10 mouse cellular contexts compared by ENCODE assay signal in genomic region chr11:16871120-16871519, GRCm38 (mm10).
A peak's percentile ranks its signal among the peaks of the same experiment; 100 is the strongest.
DNase-seq lines count a peak whose midpoint lies in the region; ATAC-seq and TF ChIP-seq lines count a peak whose summit lies in the region.
"Had no signal": no experiment of that assay in that cellular context is flagged by ENCODE, and none has a peak within 500 bp of the region (broad histone marks: within the 10 kb centered on the region; RNA-seq: fewer than 3 reads in every experiment).

No protein-coding gene starts in this region.

- H3K4me2 ChIP-seq in lung, postnatal 0 days (replicated peaks; ENCODE audit: low read depth, low read length): no peak overlapping the region
- H3K4me2 ChIP-seq: embryonic facial prominence, embryonic 13.5 days; limb, embryonic 13.5 days had no signal

- no peak overlapping the region for H3K9ac ChIP-seq in MEL (ENCODE audit: control insufficient read depth, low read depth, low read length, poor library complexity, severe bottlenecking)
- H3K9ac ChIP-seq in lung, postnatal 0 days (replicated peaks; ENCODE audit: low read depth): no peak overlapping the region
- H3K9ac ChIP-seq: embryonic facial prominence, embryonic 13.5 days; limb, embryonic 13.5 days had no signal

- no peak for TF ChIP-seq EP300 in MEL (IDR thresholded peaks at IDR 0.05; ENCODE audit: low read depth in 1 of 2, low read length in 2 of 2)
- TF ChIP-seq EP300 in lung, postnatal 0 days (IDR thresholded peaks at IDR 0.05): no peak

- H3K4me3 ChIP-seq in left cerebral cortex, adult 2 months: no peak overlapping the region
- H3K4me3 ChIP-seq in MEL (ENCODE audit: control insufficient read depth in 1 of 2, insufficient read depth in 1 of 2, low read depth in 2 of 2, low read length in 2 of 2): no peak overlapping the region
- no peak overlapping the region for H3K4me3 ChIP-seq in lung, postnatal 0 days (ENCODE audit: low read depth, low read length)
- H3K4me3 ChIP-seq: embryonic facial prominence, embryonic 13.5 days; limb, embryonic 13.5 days had no signal

- WGBS in lung, postnatal 0 days: 48% methylated on average over 5 of the region's 5 CpGs

- ATAC-seq in lung, postnatal 0 days: peak; percentile 56

- no peaks in the 10 kb centered on the region for H3K36me3 ChIP-seq in MEL (ENCODE audit: control insufficient read depth in 1 of 2, insufficient read depth in 2 of 2, low read length in 2 of 2)
- no peaks in the 10 kb centered on the region for H3K36me3 ChIP-seq in lung, postnatal 0 days (ENCODE audit: insufficient read depth, low read length)

- TF ChIP-seq RAD21 in MEL (IDR thresholded peaks at IDR 0.05; ENCODE audit: low read depth, low read length): peak; percentile 52

- DNase-seq in left cerebral cortex, adult 2 months (ENCODE audit: extremely low spot score in 1 of 2, low spot score in 2 of 2): peak; percentile 20
- no peak for DNase-seq in left cerebral cortex, adult 11 months (ENCODE audit: low spot score)
- peak; percentile 22 for DNase-seq in MEL (ENCODE audit: low read depth, low spot score)
- peak; percentile 6 for DNase-seq in cerebellum, adult 9-10 months
- DNase-seq in kidney, adult 11 months: peak; percentile 79
- DNase-seq in lung, postnatal 0 days (ENCODE audit: low spot score): peak; percentile 65
- DNase-seq in thymus, postnatal 14 days: peak; percentile 63
- no peak for DNase-seq in Muller cell, postnatal 12 days (ENCODE audit: inconsistent ontology term)

- intact Hi-C loops in left cerebral cortex, adult 2 months (cut with DNase I): loop anchor here (5.0 kb wide), 1 partner anchor 344 kb away; no protein-coding TSS in a partner anchor

- no peak overlapping the region for H3K27ac ChIP-seq in left cerebral cortex, adult 2 months
- no peak overlapping the region for H3K27ac ChIP-seq in MEL (ENCODE audit: control insufficient read depth, low read depth, low read length)
- no peak overlapping the region for H3K27ac ChIP-seq in lung, postnatal 0 days (ENCODE audit: low read length)
- H3K27ac ChIP-seq: embryonic facial prominence, embryonic 13.5 days; limb, embryonic 13.5 days had no signal

- no peaks in the 10 kb centered on the region for H3K9me3 ChIP-seq in MEL (replicated peaks; ENCODE audit: insufficient read depth, low read length)
- no peaks in the 10 kb centered on the region for H3K9me3 ChIP-seq in lung, postnatal 0 days (ENCODE audit: low read length)
- H3K9me3 ChIP-seq: embryonic facial prominence, embryonic 13.5 days; limb, embryonic 13.5 days had no signal

- H3K27me3 ChIP-seq in MEL (ENCODE audit: control insufficient read depth in 1 of 2, insufficient read depth in 2 of 2, low read length in 2 of 2): peaks cover 0 to 4% of the 10 kb centered on the region in 2 experiments; a peak in 3 of 4 replicates
- H3K27me3 ChIP-seq in lung, postnatal 0 days (replicated peaks; ENCODE audit: insufficient read depth, low read length): no peaks in the 10 kb centered on the region
- H3K27me3 ChIP-seq: limb, embryonic 13.5 days had no signal

- H3K79me2 ChIP-seq in MEL (ENCODE audit: control insufficient read depth, insufficient read depth, low read length, poor library complexity): no peaks in the 10 kb centered on the region

- no peaks in the 10 kb centered on the region for H3K4me1 ChIP-seq in MEL (ENCODE audit: control insufficient read depth in 1 of 2, insufficient read depth in 2 of 2, low read length in 2 of 2)
- no peaks in the 10 kb centered on the region for H3K4me1 ChIP-seq in lung, postnatal 0 days (ENCODE audit: insufficient read depth, low read depth, low read length)
- H3K4me1 ChIP-seq: embryonic facial prominence, embryonic 13.5 days; limb, embryonic 13.5 days had no signal

- no peak for TF ChIP-seq POLR2A in MEL (IDR thresholded peaks at IDR 0.05; ENCODE audit: control insufficient read depth in 1 of 2, insufficient read depth in 1 of 2, low read depth in 1 of 2, low read length in 2 of 2, poor library complexity in 1 of 2)

- peak; percentile 47 for TF ChIP-seq CTCF in left cerebral cortex, adult 2 months (IDR thresholded peaks at IDR 0.05)
- peak; percentile 23 to 64 (median 46) for TF ChIP-seq CTCF in MEL (IDR thresholded peaks at IDR 0.05 in 2 of 3, conservative IDR thresholded peaks at IDR 0.05 in 1 of 3; ENCODE audit: control insufficient read depth in 1 of 3, insufficient read depth in 1 of 3, low read depth in 2 of 3, low read length in 3 of 3, poor library complexity in 1 of 3, severe bottlenecking in 1 of 3)
- TF ChIP-seq CTCF in lung, postnatal 0 days (IDR thresholded peaks at IDR 0.05): peak; percentile 70

TF ChIP-seq in MEL, 35 proteins besides CTCF, POLR2A, EP300 and RAD21:
- TF ChIP-seq ZC3H11A (IDR thresholded peaks at IDR 0.05; ENCODE audit: low read depth, low read length) (0 out of 2 replicates have a peak, but pooled peaks have one; percentile 8), ETS1 (IDR thresholded peaks at IDR 0.05; ENCODE audit: low read depth, low read length) (no peak), SMC3 (IDR thresholded peaks at IDR 0.05; ENCODE audit: low read depth, low read length) (peak; percentile 39; the same call in 1 of the 2 replicates), TBP (IDR thresholded peaks at IDR 0.05; ENCODE audit: low read depth, low read length) (no peak), ZMIZ1 (IDR thresholded peaks at IDR 0.05; ENCODE audit: low read depth, low read length) (no peak), JUND (IDR thresholded peaks at IDR 0.05; ENCODE audit: low read depth, low read length) (no peak), BHLHE40 (IDR thresholded peaks at IDR 0.05; ENCODE audit: borderline replicate concordance, low read depth, low read length) (no peak), MEF2A (IDR thresholded peaks at IDR 0.05; ENCODE audit: extremely low read depth, insufficient replicate concordance, low read depth, low read length, poor library complexity, severe bottlenecking) (no peak)

Comparison
In these comparisons a context has a peak if more than half of its experiments do, and no peak if none do; other contexts are left out.
1. DNase-seq: peak in left cerebral cortex, adult 2 months (2 of 2), MEL (single experiment), cerebellum, adult 9-10 months (single experiment), kidney, adult 11 months (single experiment), lung, postnatal 0 days (single experiment) and thymus, postnatal 14 days (single experiment); none in left cerebral cortex, adult 11 months (single experiment) and Muller cell, postnatal 12 days (single experiment).
2. Peak in every context shown above with its lines, with median percentiles within 50 percentile points of each other: CTCF ChIP-seq.